Mouse (Mus musculus) embryo, embryonic 11.5 days (tissue): ENCODE measurements at regions not wholly inside any gene's neighbourhood (a gene's known extent, or its start where the extent isn't known, plus 50 kb on each side); places are given as distances from the start of the nearest gene placed in this dataset.
"Not testable (repeated sequence)": the region's sequence is repeated elsewhere in the genome, so short reads cannot be mapped to it uniquely, and the experiment has no call there.

Experiments used
- DNase-seq: peaks from one replicate; pipeline ENCODE4 v3.0.0-alpha.2; 2012; ENCODE audit warnings: low read depth, low spot score

GRCm38 (mm10) chr2:79018732-79019423 is 151.0 kb downstream of the Ube2e3 start:
- no peak for DNase-seq

GRCm38 (mm10) chr2:79022954-79023353 is 155.0 kb downstream of the Ube2e3 start:
- DNase-seq, result no peak

GRCm38 (mm10) chr2:79025678-79026077 is 157.8 kb downstream of the Ube2e3 start:
- no peak for DNase-seq

GRCm38 (mm10) chr2:79030990-79031389 is 163.1 kb downstream of the Ube2e3 start:
- DNase-seq, result no peak

- no peak for DNase-seq
Observed at GRCm38 (mm10) chr2:79036296-79036695, 168.4 kb downstream of the Ube2e3 start.

- no peak for DNase-seq
Observed at GRCm38 (mm10) chr2:79038624-79039023, 170.7 kb downstream of the Ube2e3 start.

- not testable (repeated sequence) for DNase-seq
Observed at GRCm38 (mm10) chr2:79044804-79045203, 176.9 kb downstream of the Ube2e3 start.

- no peak for DNase-seq
Observed at GRCm38 (mm10) chr2:79045508-79045907, 177.6 kb downstream of the Ube2e3 start.

- DNase-seq, result no peak
Observed at GRCm38 (mm10) chr2:79048020-79048419, 180.1 kb downstream of the Ube2e3 start.

- no peak for DNase-seq
Observed at GRCm38 (mm10) chr2:79048777-79049537, 181.0 kb downstream of the Ube2e3 start.

GRCm38 (mm10) chr2:79050495-79051046 is 182.6 kb downstream of the Ube2e3 start:
- DNase-seq, result no peak

- DNase-seq, result no peak
Observed at GRCm38 (mm10) chr2:79052226-79052625, 184.3 kb downstream of the Ube2e3 start.

GRCm38 (mm10) chr2:79056138-79056537 is 188.2 kb downstream of the Ube2e3 start:
- no peak for DNase-seq

GRCm38 (mm10) chr2:79059115-79059943 is 191.4 kb downstream of the Ube2e3 start:
- DNase-seq, result no peak

GRCm38 (mm10) chr2:79059944-79060238 is 192.0 kb downstream of the Ube2e3 start:
- DNase-seq, result no peak

- DNase-seq, result no peak
Observed at GRCm38 (mm10) chr2:79060320-79060719, 192.4 kb downstream of the Ube2e3 start.

- no peak for DNase-seq
Observed at GRCm38 (mm10) chr2:79061645-79062044, 193.6 kb upstream of the Itga4 start.

- DNase-seq, result no peak
Observed at GRCm38 (mm10) chr2:79062196-79062636, 193.0 kb upstream of the Itga4 start.

- no peak for DNase-seq
Observed at GRCm38 (mm10) chr2:79063641-79064040, 191.6 kb upstream of the Itga4 start.

GRCm38 (mm10) chr2:79065321-79065720 is 189.9 kb upstream of the Itga4 start:
- DNase-seq, result no peak

- DNase-seq, result no peak
Observed at GRCm38 (mm10) chr2:79076115-79076514, 179.1 kb upstream of the Itga4 start.

- DNase-seq, result no peak
Observed at GRCm38 (mm10) chr2:79078836-79079394, 176.3 kb upstream of the Itga4 start.
